Mouse (Mus musculus): Measurements from ENCODE around the gene Tcp1.
"Not testable (repeated sequence)": the region's sequence is repeated elsewhere in the genome, so short reads cannot be mapped to it uniquely, and the experiment has no call there.

Tcp1 gene

GRCm38 (mm10) chr17:12915488-12915880, at the start of gene Tcp1:
Tcp1 (plus strand) TSS chr17:12915701.
- peak in 1 of 2 experiments; percentile 21 for DNase-seq

- no peak for DNase-seq
These were observed 48.6 kb upstream of the Tcp1 start for GRCm38 (mm10) chr17:12866853-12867252.

- DNase-seq: no peak
These were observed 47.5 kb upstream of the Tcp1 start, which contains the start of gene Mas1 for GRCm38 (mm10) chr17:12868043-12868442. Mas1 (minus strand) TSS chr17:12868143.

- no peak for DNase-seq
These were observed 46.9 kb upstream of the Tcp1 start for GRCm38 (mm10) chr17:12868640-12869039.

- DNase-seq: peak; percentile 25 to 29
These were observed 43.0 kb upstream of the Tcp1 start for GRCm38 (mm10) chr17:12872275-12873028.

GRCm38 (mm10) chr17:12875734-12876133, 39.8 kb upstream of the Tcp1 start, which contains the start of gene Mrgprh:
Mrgprh (plus strand) TSS chr17:12876034.
- DNase-seq: no peak

GRCm38 (mm10) chr17:12880178-12880577, 35.3 kb upstream of the Tcp1 start:
- peak; percentile 78 to 86 for DNase-seq

- no peak for DNase-seq
These were observed 34.3 kb upstream of the Tcp1 start for GRCm38 (mm10) chr17:12881216-12881615.

GRCm38 (mm10) chr17:12886620-12887019, 28.9 kb upstream of the Tcp1 start:
- DNase-seq: no peak

GRCm38 (mm10) chr17:12887021-12887775, 28.3 kb upstream of the Tcp1 start:
- DNase-seq: no peak

GRCm38 (mm10) chr17:12891054-12891453, 24.4 kb upstream of the Tcp1 start:
- DNase-seq: peak in 1 of 2 experiments; percentile 11

GRCm38 (mm10) chr17:12892033-12892432, 23.5 kb upstream of the Tcp1 start:
- no peak for DNase-seq

- no peak for DNase-seq
These were observed 17.8 kb upstream of the Tcp1 start for GRCm38 (mm10) chr17:12897674-12898073.

- not testable (repeated sequence) for DNase-seq
These were observed 16.9 kb upstream of the Tcp1 start for GRCm38 (mm10) chr17:12898607-12899006.

GRCm38 (mm10) chr17:12902291-12902690, 13.2 kb upstream of the Tcp1 start:
- DNase-seq: no peak

GRCm38 (mm10) chr17:12903372-12904333, 11.8 kb upstream of the Tcp1 start:
- no peak for DNase-seq

- no peak for DNase-seq
These were observed 11.2 kb upstream of the Tcp1 start for GRCm38 (mm10) chr17:12904349-12904748.

GRCm38 (mm10) chr17:12905810-12906209, 9.7 kb upstream of the Tcp1 start:
- DNase-seq: no peak

GRCm38 (mm10) chr17:12906436-12906835, 9.1 kb upstream of the Tcp1 start:
- no peak for DNase-seq

- no peak for DNase-seq
These were observed 5.9 kb upstream of the Tcp1 start, which contains the start of gene Pnldc1 for GRCm38 (mm10) chr17:12909361-12910280. Pnldc1 (minus strand) TSS chr17:12910230.

- no peak for DNase-seq
These were observed 5.1 kb upstream of the Tcp1 start for GRCm38 (mm10) chr17:12910391-12910790.
